Mouse (Mus musculus): ENCODE data around the gene Vav2. TPM values are rescaled to one million over a fixed set of nuclear protein-coding genes. Genes with fewer than 3 reads are reported as not detected.

Gene Vav2
- total RNA-seq, 2 experiments from 2014 or later, result 11.0 to 11.8 TPM

GRCm38 (mm10) chr2:27387209-27387608 is 39.6 kb downstream of the Vav2 start:
- intact Hi-C loops (cut with DNase I), result no loop called here
- DNase-seq (ENCODE audit: low spot score in 2 of 2), result no peak

- intact Hi-C loops (cut with DNase I), result no loop called here
- no peak for DNase-seq (ENCODE audit: low spot score in 2 of 2)
These were observed 45.1 kb downstream of the Vav2 start for GRCm38 (mm10) chr2:27381698-27382097.

- DNase-seq (ENCODE audit: low spot score in 2 of 2), result no peak
- intact Hi-C loops (cut with DNase I), result no loop called here
These were observed 45.6 kb downstream of the Vav2 start for GRCm38 (mm10) chr2:27381254-27381653.

GRCm38 (mm10) chr2:27377876-27378275 is 49.0 kb downstream of the Vav2 start:
- no peak for DNase-seq (ENCODE audit: low spot score in 2 of 2)
- intact Hi-C loops (cut with DNase I), result no loop called here

- intact Hi-C loops (cut with DNase I), result no loop called here
- DNase-seq (ENCODE audit: low spot score in 2 of 2), result no peak
These were observed 49.7 kb downstream of the Vav2 start for GRCm38 (mm10) chr2:27377164-27377563.

- no peak for DNase-seq (ENCODE audit: low spot score in 2 of 2)
- intact Hi-C loops (cut with DNase I), result no loop called here
These were observed 51.7 kb downstream of the Vav2 start for GRCm38 (mm10) chr2:27375141-27375540.

- intact Hi-C loops (cut with DNase I), result no loop called here
- DNase-seq (ENCODE audit: low spot score in 2 of 2), result no peak
These were observed 53.5 kb downstream of the Vav2 start for GRCm38 (mm10) chr2:27373349-27373748.

- intact Hi-C loops (cut with DNase I), result no loop called here
- no peak for DNase-seq (ENCODE audit: low spot score in 2 of 2)
These were observed 55.4 kb downstream of the Vav2 start for GRCm38 (mm10) chr2:27371450-27371849.

GRCm38 (mm10) chr2:27368980-27369379 is 57.9 kb downstream of the Vav2 start:
- no peak for DNase-seq (ENCODE audit: low spot score in 2 of 2)
- intact Hi-C loops (cut with DNase I), result no loop called here

GRCm38 (mm10) chr2:27365296-27365695 is 61.5 kb downstream of the Vav2 start:
- DNase-seq (ENCODE audit: low spot score in 2 of 2), result no peak
- intact Hi-C loops (cut with DNase I), result no loop called here

GRCm38 (mm10) chr2:27361786-27362185 is 65.0 kb downstream of the Vav2 start:
- no peak for DNase-seq (ENCODE audit: low spot score in 2 of 2)
- intact Hi-C loops (cut with DNase I), result no loop called here

GRCm38 (mm10) chr2:27358461-27358860 is 68.4 kb downstream of the Vav2 start:
- DNase-seq (ENCODE audit: low spot score in 2 of 2), result no peak
- intact Hi-C loops (cut with DNase I), result no loop called here

- DNase-seq (ENCODE audit: low spot score in 2 of 2), result no peak
- intact Hi-C loops (cut with DNase I), result no loop called here
These were observed 71.1 kb downstream of the Vav2 start for GRCm38 (mm10) chr2:27355684-27356083.

GRCm38 (mm10) chr2:27354610-27355211 is 72.1 kb downstream of the Vav2 start:
- no peak for DNase-seq (ENCODE audit: low spot score in 2 of 2)
- intact Hi-C loops (cut with DNase I), result no loop called here

- intact Hi-C loops (cut with DNase I), result no loop called here
- DNase-seq (ENCODE audit: low spot score in 2 of 2), result no peak
These were observed 74.1 kb downstream of the Vav2 start for GRCm38 (mm10) chr2:27352720-27353119.

GRCm38 (mm10) chr2:27350371-27350770 is 76.5 kb downstream of the Vav2 start:
- no peak for DNase-seq (ENCODE audit: low spot score in 2 of 2)
- intact Hi-C loops (cut with DNase I), result no loop called here

- intact Hi-C loops (cut with DNase I), result no loop called here
- peak; percentile 31 to 43 for DNase-seq (ENCODE audit: low spot score in 2 of 2)
These were observed 82.8 kb downstream of the Vav2 start for GRCm38 (mm10) chr2:27343984-27344453.

GRCm38 (mm10) chr2:27340682-27341081 is 86.2 kb downstream of the Vav2 start:
- DNase-seq (ENCODE audit: low spot score in 2 of 2), result no peak
- intact Hi-C loops (cut with DNase I), result no loop called here

- DNase-seq (ENCODE audit: low spot score in 2 of 2), result no peak
- intact Hi-C loops (cut with DNase I), result no loop called here
These were observed 87.8 kb downstream of the Vav2 start for GRCm38 (mm10) chr2:27339051-27339450.

GRCm38 (mm10) chr2:27337261-27337660 is 89.6 kb downstream of the Vav2 start:
- intact Hi-C loops (cut with DNase I), result no loop called here
- no peak for DNase-seq (ENCODE audit: low spot score in 2 of 2)

- DNase-seq (ENCODE audit: low spot score in 2 of 2), result no peak
- intact Hi-C loops (cut with DNase I), result no loop called here
These were observed 90.2 kb downstream of the Vav2 start for GRCm38 (mm10) chr2:27336600-27336999.

GRCm38 (mm10) chr2:27334816-27335215 is 92.0 kb downstream of the Vav2 start:
- intact Hi-C loops (cut with DNase I), result no loop called here

More at GRCm38 (mm10) chr2:27334816-27335215, 92.0 kb downstream of the Vav2 start:
- peak; percentile 23 to 32 for DNase-seq (ENCODE audit: low spot score in 2 of 2)
